Mouse (Mus musculus) hindbrain, embryonic 10.5 days (tissue): ENCODE results near the gene Rims1. TPM values are rescaled to one million over a fixed set of nuclear protein-coding genes. Genes with fewer than 3 reads are reported as not detected.
A peak's percentile ranks its signal among the peaks of the same experiment; 100 is the strongest.

Experiments used
- DNase-seq: peaks from one replicate; pipeline ENCODE4 v3.0.0-alpha.2; 2017; ENCODE audit warnings: low spot score
- H3K27ac ChIP-seq: fragments of 300-500 bp; sonication (generic); 2 replicates; pipeline ENCODE4 v1.5.1; 2016; ENCODE audit warnings: mild to moderate bottlenecking, moderate library complexity
- H3K27me3 ChIP-seq: fragments of 300-500 bp; sonication (generic); 2 replicates; pipeline ENCODE4 v1.6.1; 2016; ENCODE audit warnings: mild to moderate bottlenecking; ENCODE audit not compliant: poor library complexity, insufficient read depth, severe bottlenecking
- H3K36me3 ChIP-seq: fragments of 300-500 bp; sonication (generic); 2 replicates; pipeline ENCODE4 v1.6.1; 2016; ENCODE audit warnings: mild to moderate bottlenecking, moderate library complexity
- H3K4me1 ChIP-seq: fragments of 300-500 bp; sonication (generic); replicated peaks from 2 replicates; pipeline ENCODE4 v1.6.1; 2016; ENCODE audit warnings: mild to moderate bottlenecking
- H3K4me3 ChIP-seq: fragments of 300-500 bp; sonication (generic); 2 replicates; pipeline ENCODE4 v1.5.1; 2016; ENCODE audit warnings: mild to moderate bottlenecking, moderate library complexity
- H3K9me3 ChIP-seq: fragments of 300-500 bp; sonication (generic); 2 replicates; pipeline ENCODE4 v1.6.1; 2016; ENCODE audit warnings: mild to moderate bottlenecking, moderate library complexity
- WGBS: fragments of 180-500 bp; shearing (Covaris S2); methylation state at CpG from one replicate; pipeline ENCODE4 v1.1.7; 2016; 5-methylcytosine and 5-hydroxymethylcytosine counted together
- polyA plus RNA-seq: library from polyadenylated mRNA; unstranded; fragments of >200 nt; fragmentation: Nextera tagmentation; extraction: Ambion mirVana; gene quantifications from 2 replicates; pipeline ENCODE4 v1.2.1, GENCODE M21; 2016

The Rims1 gene
- polyA plus RNA-seq, 1 experiment from 2014 or later: 2.6 TPM

DNA sequence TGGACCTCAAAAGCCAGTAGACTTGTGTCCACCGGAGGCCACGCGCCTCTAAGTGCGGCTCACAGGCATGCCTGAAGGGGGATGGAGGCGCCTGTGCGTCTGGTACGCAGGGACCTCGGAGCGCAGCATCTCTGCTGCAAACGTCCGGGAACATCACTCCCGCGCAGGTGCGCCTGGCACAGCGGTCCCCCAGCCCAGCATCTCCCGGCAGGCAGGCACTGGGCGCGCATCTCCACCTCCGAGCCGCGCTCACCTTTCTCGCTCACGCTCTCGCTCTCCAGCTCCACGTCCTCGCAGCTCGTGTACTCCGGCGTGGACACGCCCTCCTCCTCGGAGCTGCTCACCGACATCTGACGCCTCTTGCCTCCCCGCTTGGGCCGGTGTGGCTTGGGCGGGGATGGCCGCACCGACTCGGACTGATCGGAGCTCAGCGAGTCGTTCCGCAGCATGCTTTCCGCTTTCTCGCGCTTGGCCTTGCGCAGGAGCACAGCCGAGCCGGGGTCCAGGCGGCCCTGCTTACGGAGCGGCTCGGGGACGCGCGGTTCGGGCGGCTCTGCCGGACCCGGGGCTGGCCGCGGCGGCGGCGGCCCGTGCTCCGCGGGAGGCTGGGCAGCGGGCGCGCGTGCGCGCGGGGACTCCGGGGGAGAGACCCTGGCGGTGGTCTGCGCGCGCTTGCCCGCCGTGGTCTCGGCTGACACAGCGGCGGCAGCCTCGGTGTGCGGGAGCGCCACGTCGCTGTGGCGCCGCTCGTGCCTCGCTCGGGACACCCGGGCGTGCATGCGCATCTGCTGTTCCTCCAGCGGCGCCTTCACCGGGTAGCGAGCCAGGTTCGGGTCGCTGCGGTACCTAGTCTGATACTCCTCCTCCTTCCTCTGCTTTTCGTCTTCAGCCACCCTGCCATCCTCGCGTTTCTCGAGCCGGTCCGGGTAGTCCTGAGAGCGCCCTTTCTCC is 272.4 kb downstream of the Rims1 start:
- peak overlapping the region; percentile 75 for H3K4me3 ChIP-seq
- H3K9me3 ChIP-seq: no peaks in the 10 kb centered on the region
- peaks cover 57% of the 10 kb centered on the region for H3K27me3 ChIP-seq
- under 1% methylated on average over 112 of the region's 112 CpGs for WGBS
- H3K4me1 ChIP-seq: peaks cover 7% of the 10 kb centered on the region; the same call in 1 of the 2 replicates
- no peaks in the 10 kb centered on the region for H3K36me3 ChIP-seq
- H3K27ac ChIP-seq: peak overlapping the region; percentile 86
- DNase-seq: peak; percentile 74

DNA sequence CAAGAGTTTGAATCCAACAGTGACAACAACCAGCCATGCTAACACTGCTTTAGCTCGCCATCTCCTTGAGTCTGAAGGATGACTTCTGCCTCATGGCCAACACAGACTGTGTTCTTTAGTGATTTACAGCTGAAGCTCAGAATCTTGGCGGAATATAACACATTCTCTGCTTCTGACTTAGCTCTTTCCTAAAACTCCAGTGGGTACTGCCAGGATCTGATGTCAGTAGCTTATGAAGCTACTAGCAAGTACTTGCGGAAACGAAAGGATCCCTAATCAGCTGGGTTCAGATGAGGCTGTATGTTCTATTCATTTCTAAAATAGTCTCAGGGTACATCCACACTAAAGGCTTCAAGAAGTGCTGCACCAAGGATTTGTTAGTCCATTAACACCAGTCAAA is 290.7 kb downstream of the Rims1 start:
- no peaks in the 10 kb centered on the region for H3K36me3 ChIP-seq
- H3K27me3 ChIP-seq: no peaks in the 10 kb centered on the region
- DNase-seq: no peak
- H3K9me3 ChIP-seq: no peaks in the 10 kb centered on the region
- H3K27ac ChIP-seq: no peak overlapping the region
- H3K4me1 ChIP-seq: no peaks in the 10 kb centered on the region
- 90% methylated on average over 4 of the region's 4 CpGs for WGBS
- no peak overlapping the region for H3K4me3 ChIP-seq

DNA sequence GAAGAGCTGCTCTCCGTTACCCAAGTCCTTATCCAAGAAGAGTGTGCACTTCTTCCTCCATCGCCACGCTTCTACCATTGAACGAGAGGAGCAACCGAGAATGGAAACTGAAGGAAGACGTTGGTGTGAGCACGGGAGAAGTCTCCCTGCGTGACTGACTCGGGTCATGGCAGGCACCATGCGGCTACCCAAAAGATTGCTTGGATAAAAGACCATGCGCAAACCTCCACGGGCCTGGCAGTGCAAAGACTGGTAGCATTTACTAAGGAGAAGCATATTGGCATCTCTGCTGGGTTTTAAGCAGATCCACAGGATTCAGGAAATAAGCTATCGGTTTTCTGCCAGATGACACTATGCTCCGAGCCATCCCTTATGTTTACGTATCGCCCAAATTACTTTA is 293.4 kb downstream of the Rims1 start:
- H3K9me3 ChIP-seq: no peaks in the 10 kb centered on the region
- no peak overlapping the region for H3K4me3 ChIP-seq
- H3K36me3 ChIP-seq: no peaks in the 10 kb centered on the region
- peaks cover 13% of the 10 kb centered on the region; the same call in 1 of the 2 replicates for H3K4me1 ChIP-seq
- WGBS: 83% methylated on average over 16 of the region's 16 CpGs
- no peak for DNase-seq
- no peak overlapping the region for H3K27ac ChIP-seq
- no peaks in the 10 kb centered on the region for H3K27me3 ChIP-seq

DNA sequence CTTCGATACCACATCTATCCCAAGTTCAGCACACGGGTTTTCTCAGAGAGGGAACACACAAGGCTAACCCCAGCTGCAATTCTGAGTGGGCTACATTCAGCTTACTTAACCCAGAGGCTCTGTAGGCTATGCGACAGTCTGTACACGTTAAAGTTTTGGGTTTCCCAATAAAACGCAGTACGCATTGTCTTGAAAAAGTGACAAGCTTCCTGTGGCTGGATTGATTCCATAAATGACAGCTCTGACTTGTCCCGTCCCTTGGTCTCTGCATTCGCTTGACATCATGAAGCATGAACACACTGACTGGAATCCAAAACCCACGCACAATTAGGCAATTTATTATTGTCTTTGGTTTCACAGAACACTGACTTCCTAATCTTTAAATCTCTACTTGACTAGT is 294.2 kb downstream of the Rims1 start:
- Histone ChIP-seq H3K36me3 (no peaks in the 10 kb centered on the region), H3K27me3 (no peaks in the 10 kb centered on the region), H3K4me3 (no peak overlapping the region), H3K9me3 (no peaks in the 10 kb centered on the region), H3K27ac (no peak overlapping the region), H3K4me1 (peaks cover 13% of the 10 kb centered on the region; the same call in 1 of the 2 replicates)
- WGBS: 90% methylated on average over 9 of the region's 9 CpGs
- DNase-seq: no peak

DNA sequence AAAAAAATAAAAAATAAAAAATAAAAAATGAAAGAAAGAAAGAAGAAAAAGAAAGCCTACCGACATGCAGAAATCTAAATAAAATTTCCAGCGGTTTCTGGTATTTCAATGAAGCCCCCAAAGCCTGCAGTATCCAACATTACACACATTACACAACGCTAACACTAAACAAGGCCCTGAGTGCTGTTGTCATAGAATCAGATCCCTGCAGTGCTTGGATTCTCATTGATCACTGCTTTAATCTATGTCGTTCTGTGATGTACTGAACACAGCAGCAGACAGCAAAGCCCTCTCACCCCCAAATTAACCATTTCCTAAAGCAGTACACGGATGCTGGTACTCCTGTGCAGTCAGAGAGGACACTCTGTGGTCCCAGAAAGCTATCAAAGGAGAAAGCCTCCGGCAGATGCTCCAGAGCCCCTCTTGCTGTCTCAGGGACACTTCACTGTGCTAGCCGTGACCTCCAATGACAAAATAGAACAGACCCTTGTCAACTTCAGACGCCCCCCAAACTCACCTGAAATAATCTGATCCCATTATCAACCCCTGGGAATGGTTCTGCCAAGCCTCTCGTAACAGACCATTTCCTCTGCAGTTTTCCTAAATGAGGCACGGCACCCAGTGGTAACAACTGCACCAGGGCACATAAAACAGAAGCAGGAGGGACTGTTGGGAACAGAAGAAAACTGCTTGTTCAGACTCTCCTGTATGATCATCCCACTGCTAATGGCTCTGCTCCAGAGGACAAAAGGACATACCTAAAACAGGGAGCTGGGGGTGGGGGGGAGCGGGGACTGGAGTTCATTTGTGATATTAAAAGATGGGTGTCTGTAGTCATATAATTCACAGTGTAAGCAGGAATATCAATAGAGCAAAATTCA is 296.8 kb downstream of the Rims1 start:
- 65% methylated on average over 11 of the region's 11 CpGs for WGBS
- no peak overlapping the region; the same call in 1 of the 2 replicates for H3K27ac ChIP-seq
- H3K27me3 ChIP-seq: no peaks in the 10 kb centered on the region

DNA sequence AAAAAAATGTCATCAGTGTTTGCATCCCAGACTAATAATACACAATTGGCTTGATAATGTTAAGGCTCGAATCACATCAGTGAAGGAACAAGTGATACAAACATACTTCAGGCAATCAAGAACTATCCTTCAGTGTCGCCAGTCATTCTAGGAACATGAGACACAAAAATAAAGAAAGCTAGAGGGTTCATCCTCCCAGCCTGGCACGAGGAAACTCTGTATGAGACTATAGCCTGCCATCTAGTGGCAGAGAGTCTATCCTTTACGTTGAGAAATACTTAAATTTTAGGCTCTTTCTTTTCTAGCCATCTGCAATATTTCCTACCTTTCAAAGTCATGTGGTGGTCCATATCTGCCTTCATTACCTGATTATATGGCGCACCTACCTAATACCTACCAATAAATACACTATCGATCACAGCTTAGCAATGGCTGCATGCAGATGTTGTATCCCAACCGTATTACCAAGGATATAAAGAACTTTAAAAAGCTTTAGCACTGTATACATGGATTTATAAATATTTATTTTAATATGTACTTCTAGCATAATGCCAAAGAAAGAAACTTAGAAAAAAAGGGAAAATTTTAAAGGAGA is 318.4 kb downstream of the Rims1 start:
- H3K9me3 ChIP-seq: no peaks in the 10 kb centered on the region
- no peak overlapping the region for H3K4me3 ChIP-seq
- WGBS: 49% methylated on average over 7 of the region's 7 CpGs
- no peak for DNase-seq
- no peaks in the 10 kb centered on the region for H3K4me1 ChIP-seq
- H3K27me3 ChIP-seq: no peaks in the 10 kb centered on the region
- no peak overlapping the region for H3K27ac ChIP-seq
- H3K36me3 ChIP-seq: no peaks in the 10 kb centered on the region

More for the DNA sequence above, 296.8 kb downstream of the Rims1 start:
- peaks cover 13% of the 10 kb centered on the region; the same call in 1 of the 2 replicates for H3K4me1 ChIP-seq
- no peaks in the 10 kb centered on the region for H3K9me3 ChIP-seq
- H3K4me3 ChIP-seq: no peak overlapping the region
- DNase-seq: no peak
- H3K36me3 ChIP-seq: no peaks in the 10 kb centered on the region

DNA sequence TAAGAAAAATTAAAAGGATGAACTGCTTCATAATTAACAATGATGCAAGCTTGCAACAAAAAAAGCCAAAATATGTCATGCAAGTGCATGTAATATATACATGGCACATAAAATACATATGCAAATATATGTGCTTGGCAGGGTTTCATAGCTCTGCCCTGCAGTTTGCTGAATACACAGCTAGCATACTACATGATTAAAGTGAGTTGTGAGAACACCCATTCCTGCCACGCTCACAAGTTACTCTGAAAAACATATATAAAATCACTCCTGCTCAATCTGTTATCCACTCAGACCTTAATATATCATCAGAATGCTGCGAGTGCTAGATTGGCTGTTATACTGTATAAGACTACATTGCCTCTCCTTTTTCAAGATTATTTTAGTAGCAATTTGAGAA is 329.6 kb downstream of the Rims1 start:
- H3K4me3 ChIP-seq: no peak overlapping the region
- DNase-seq: no peak

DNA sequence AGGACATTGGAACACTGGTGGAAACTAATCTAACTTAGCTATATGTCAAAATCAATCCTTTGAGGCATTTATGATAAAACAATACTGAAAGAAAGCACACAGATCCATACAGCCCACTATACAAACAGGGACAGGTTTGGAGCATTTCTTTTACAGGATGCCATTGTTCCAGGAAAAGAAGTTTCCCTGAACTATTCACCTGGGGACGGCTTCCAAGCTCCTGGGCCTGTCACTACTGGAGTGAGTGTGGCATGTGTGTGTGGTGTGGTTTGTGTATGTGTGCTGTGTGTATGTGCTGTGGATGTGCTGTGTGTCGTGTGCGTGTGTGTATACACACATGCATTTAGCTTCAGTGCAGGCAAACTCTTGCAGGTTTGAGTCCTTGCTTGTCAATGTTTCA is 338.8 kb downstream of the Rims1 start:
- Histone ChIP-seq H3K9me3 (no peaks in the 10 kb centered on the region), H3K4me1 (no peaks in the 10 kb centered on the region), H3K36me3 (no peaks in the 10 kb centered on the region), H3K27me3 (no peaks in the 10 kb centered on the region), H3K27ac (no peak overlapping the region), H3K4me3 (no peak overlapping the region)
- 79% methylated on average over 3 of the region's 3 CpGs for WGBS
- no peak for DNase-seq

More for the DNA sequence above, 329.6 kb downstream of the Rims1 start:
- 89% methylated on average over 2 of the region's 2 CpGs for WGBS
- no peak overlapping the region for H3K27ac ChIP-seq
- H3K4me1 ChIP-seq: peaks cover 4% of the 10 kb centered on the region; the same call in 1 of the 2 replicates
- no peaks in the 10 kb centered on the region for H3K9me3 ChIP-seq
- H3K36me3 ChIP-seq: no peaks in the 10 kb centered on the region
- H3K27me3 ChIP-seq: no peaks in the 10 kb centered on the region

DNA sequence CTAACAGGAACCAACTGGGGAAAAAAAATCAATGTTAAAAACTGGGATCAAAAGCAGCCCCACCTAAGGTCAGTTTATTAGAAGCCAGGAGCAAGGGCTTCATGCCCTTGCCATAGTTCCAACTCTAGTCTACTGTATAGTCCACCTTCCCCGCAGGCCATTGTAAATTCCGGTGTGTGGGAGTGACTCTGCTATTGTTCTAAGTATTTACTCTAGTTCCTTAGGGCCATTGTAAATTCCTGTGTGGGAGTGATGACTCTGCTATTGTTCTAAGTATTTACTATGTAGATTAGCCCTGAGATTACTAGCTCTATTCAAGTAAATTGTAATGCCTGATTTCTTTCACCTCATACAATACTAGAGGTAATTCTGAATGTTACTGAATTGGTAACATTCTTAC is 339.2 kb downstream of the Rims1 start:
- Histone ChIP-seq H3K9me3 (no peaks in the 10 kb centered on the region), H3K4me3 (no peak overlapping the region), H3K27me3 (no peaks in the 10 kb centered on the region), H3K4me1 (no peaks in the 10 kb centered on the region), H3K27ac (no peak overlapping the region), H3K36me3 (no peaks in the 10 kb centered on the region)
- DNase-seq: no peak
- 43% methylated on average over 2 of the region's 2 CpGs for whole genome bisulfite sequencing

DNA sequence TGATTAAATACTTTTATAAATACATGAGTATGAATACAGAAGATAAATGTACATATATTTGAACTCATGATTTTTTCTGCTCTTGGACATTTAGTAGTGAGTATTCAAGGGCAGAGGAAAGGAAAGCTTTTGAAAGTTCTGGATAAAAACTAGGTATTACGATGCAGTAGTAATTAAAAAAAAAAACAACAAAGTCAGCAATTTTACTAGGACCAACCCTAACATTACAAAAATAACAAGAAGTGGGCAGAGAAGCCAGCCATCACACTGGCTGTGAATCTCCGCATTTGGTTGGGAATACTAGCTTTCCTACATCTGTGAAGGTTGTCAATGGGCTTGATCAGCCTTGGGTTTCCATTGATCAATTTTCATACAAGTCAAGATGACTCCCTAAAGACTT is 381.8 kb downstream of the Rims1 start:
- no peak overlapping the region for H3K27ac ChIP-seq
- H3K27me3 ChIP-seq: no peaks in the 10 kb centered on the region
- H3K4me1 ChIP-seq: no peaks in the 10 kb centered on the region
- 90% methylated on average over 2 of the region's 2 CpGs for WGBS
- H3K4me3 ChIP-seq: no peak overlapping the region
- no peak for DNase-seq
- H3K9me3 ChIP-seq: no peaks in the 10 kb centered on the region
- H3K36me3 ChIP-seq: no peaks in the 10 kb centered on the region

DNA sequence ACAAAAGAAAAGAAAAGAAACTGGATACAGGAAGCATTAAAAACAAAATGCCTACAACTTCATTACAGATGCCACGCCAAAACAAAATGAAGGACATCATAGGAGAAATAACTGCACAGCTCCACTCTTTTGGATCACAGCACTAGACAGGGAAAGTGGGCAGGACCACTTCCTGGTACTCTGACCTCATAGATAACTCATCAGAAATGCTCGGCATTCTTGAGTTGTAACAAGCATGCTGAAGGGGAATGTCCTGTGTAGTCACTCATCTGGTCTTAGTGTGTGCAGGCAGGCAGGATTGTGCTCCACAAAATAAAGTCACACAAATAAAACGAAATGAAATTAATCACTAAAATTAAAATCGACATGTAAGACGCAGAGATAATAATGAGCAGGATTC is 383.7 kb downstream of the Rims1 start:
- Histone ChIP-seq H3K9me3 (no peaks in the 10 kb centered on the region), H3K36me3 (no peaks in the 10 kb centered on the region), H3K4me1 (no peaks in the 10 kb centered on the region), H3K27me3 (no peaks in the 10 kb centered on the region), H3K4me3 (no peak overlapping the region), H3K27ac (no peak overlapping the region)
- DNase-seq: no peak
- WGBS: 78% methylated on average over 5 of the region's 5 CpGs

DNA sequence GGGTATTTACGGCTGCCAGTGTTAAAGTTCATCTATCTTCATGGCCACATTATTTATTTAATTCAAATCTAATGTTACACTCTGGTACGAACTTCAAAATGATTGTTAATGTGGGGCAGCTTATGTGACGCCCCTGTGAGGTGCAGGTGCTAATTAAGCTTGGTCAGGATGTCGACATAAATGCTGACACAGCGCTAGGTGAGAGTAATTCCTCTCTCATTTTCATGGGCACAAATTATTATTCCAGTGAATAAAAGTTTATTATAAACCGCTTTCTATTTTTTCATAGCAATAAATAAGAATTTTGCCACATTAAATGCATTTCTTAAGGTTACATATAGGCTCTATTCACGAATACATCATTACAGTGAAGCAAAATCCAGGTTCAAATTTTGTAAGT is 395.6 kb downstream of the Rims1 start:
- WGBS: 88% methylated on average over 7 of the region's 7 CpGs
- H3K27ac ChIP-seq: no peak overlapping the region
- no peaks in the 10 kb centered on the region for H3K36me3 ChIP-seq
- no peaks in the 10 kb centered on the region for H3K4me1 ChIP-seq
- no peak overlapping the region for H3K4me3 ChIP-seq
- H3K9me3 ChIP-seq: no peaks in the 10 kb centered on the region
- DNase-seq: no peak
- H3K27me3 ChIP-seq: no peaks in the 10 kb centered on the region
